Mouse (Mus musculus) neural tube, embryonic 10.5 days (tissue): Measurements from ENCODE around the gene Nudt9.
A peak's percentile ranks its signal among the peaks of the same experiment; 100 is the strongest.

Source experiments
- DNase-seq: peaks from one replicate; pipeline ENCODE4 v3.0.0-alpha.2; 2017; ENCODE audit warnings: low spot score; ENCODE audit errors: extremely low spot score

The Nudt9 gene

GRCm38 (mm10) chr5:104074388-104074787, 28.3 kb downstream of the Nudt9 start:
- peak; percentile 64 for DNase-seq

GRCm38 (mm10) chr5:104076361-104076760, 30.3 kb downstream of the Nudt9 start:
- no peak for DNase-seq

- no peak for DNase-seq
Measured at GRCm38 (mm10) chr5:104077508-104077907, 31.4 kb downstream of the Nudt9 start, which contains the start of gene Gm17660. TSS of gene Gm17660 (minus strand) at chr5:104077608.

GRCm38 (mm10) chr5:104080736-104081135, 34.6 kb downstream of the Nudt9 start:
- DNase-seq = no peak

- no peak for DNase-seq
Measured at GRCm38 (mm10) chr5:104085366-104085765, 39.3 kb downstream of the Nudt9 start.

- DNase-seq = no peak
Measured at GRCm38 (mm10) chr5:104089751-104090150, 43.6 kb downstream of the Nudt9 start.

GRCm38 (mm10) chr5:104095416-104096077, 49.4 kb downstream of the Nudt9 start:
- DNase-seq = no peak

- DNase-seq = no peak
Measured at GRCm38 (mm10) chr5:104096078-104096938, 50.2 kb downstream of the Nudt9 start.

GRCm38 (mm10) chr5:104101678-104102531, 55.8 kb downstream of the Nudt9 start:
- DNase-seq = no peak

- no peak for DNase-seq
Measured at GRCm38 (mm10) chr5:104103171-104103570, 57.1 kb downstream of the Nudt9 start.

GRCm38 (mm10) chr5:104104111-104104510, 58.0 kb downstream of the Nudt9 start:
- no peak for DNase-seq

GRCm38 (mm10) chr5:104108127-104108875, 62.2 kb downstream of the Nudt9 start:
- DNase-seq = peak; percentile 47

- peak; percentile 58 for DNase-seq
Measured at GRCm38 (mm10) chr5:104108879-104109369, 62.8 kb downstream of the Nudt9 start.

- DNase-seq = peak; percentile 48
Measured at GRCm38 (mm10) chr5:104109516-104109915, 63.4 kb downstream of the Nudt9 start.

- DNase-seq = peak; percentile 51
Measured at GRCm38 (mm10) chr5:104110171-104110920, 64.2 kb downstream of the Nudt9 start.

GRCm38 (mm10) chr5:104112016-104112415, 65.9 kb downstream of the Nudt9 start:
- DNase-seq = peak; percentile 50

GRCm38 (mm10) chr5:104112511-104112910, 66.4 kb downstream of the Nudt9 start:
- no peak for DNase-seq

- DNase-seq = peak; percentile 57
Measured at GRCm38 (mm10) chr5:104113491-104114172, 67.5 kb downstream of the Nudt9 start, which contains the start of gene Sparcl1. TSS of gene Sparcl1 (minus strand) at chr5:104113733.
